Mouse (Mus musculus) thymus, adult 2 months (tissue): ENCODE measurements around the gene Tsnaxip1.

Experiments
- CTCF ChIP-seq: fragments of 200-500 bp; IDR thresholded peaks from 2 replicates; pipeline ENCODE4 v1.5.1; 2012; ENCODE audit warnings: mild to moderate bottlenecking, control low read depth, low read length, moderate library complexity, borderline replicate concordance; ENCODE audit not compliant: control insufficient read depth, poor library complexity, insufficient read depth; ENCODE audit errors: extremely low read depth
- POLR2A ChIP-seq: fragments of 200-500 bp; IDR thresholded peaks from 2 replicates; pipeline ENCODE4 v1.6.1; 2012; ENCODE audit warnings: mild to moderate bottlenecking, low read length, control low read depth, moderate library complexity; ENCODE audit not compliant: control insufficient read depth, poor library complexity, insufficient read depth; ENCODE audit errors: extremely low read depth

DNA sequence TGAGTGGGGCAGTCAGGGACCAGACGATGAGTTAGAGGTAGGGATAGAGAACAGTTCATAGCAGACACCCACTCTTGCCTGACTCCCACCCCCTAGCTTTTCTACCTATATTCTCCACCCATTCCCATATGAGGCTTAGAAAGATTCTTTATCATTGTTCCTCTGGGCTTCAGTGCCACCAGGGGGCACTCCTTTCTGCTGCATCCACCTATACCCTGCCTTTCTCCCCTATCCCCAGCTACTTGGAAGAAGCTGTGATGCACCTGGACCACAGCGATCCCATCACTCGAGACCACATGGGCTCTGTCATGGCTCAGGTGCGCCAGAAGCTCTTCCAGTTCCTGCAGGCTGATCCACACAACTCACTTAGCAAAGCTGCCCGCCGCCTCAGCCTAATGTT lies 64.9 kb downstream of the Tsnaxip1 start:
- TF ChIP-seq POLR2A (no peak), CTCF (no peak)
